Mouse (Mus musculus): ENCODE data around the gene Mall.

DNA sequence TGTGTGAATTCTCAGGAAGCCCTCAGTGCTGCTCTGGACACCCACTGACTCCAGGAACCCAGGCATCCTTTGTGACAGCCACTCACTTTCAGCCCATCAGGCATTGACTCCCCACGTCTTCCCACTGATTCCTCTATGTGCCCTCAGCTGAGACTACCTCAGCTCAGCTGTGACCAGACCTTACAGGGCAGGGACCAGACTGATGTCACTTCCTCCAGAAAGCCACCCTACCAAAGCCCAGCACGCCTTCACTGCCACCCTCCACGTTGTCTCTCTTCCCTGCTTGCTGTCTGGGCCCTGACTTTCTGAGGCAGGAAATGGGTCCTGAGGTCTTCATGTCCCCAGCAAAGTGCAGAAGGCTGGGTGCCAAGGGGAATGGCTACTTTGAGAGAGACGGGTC lies 6.5 kb downstream of the Mall start:
- TF ChIP-seq TAL1 (IDR thresholded peaks at IDR 0.05; ENCODE audit: low read length) (no peak), GATA1 (IDR thresholded peaks at IDR 0.05; ENCODE audit: low read length) (no peak)
